Mouse (Mus musculus): ENCODE data around the gene Sp1. TPM values are rescaled to one million over a fixed set of nuclear protein-coding genes. Genes with fewer than 3 reads are reported as not detected.

Gene Sp1
- total RNA-seq, 1 experiment from 2014 or later: 66.1 TPM

DNA sequence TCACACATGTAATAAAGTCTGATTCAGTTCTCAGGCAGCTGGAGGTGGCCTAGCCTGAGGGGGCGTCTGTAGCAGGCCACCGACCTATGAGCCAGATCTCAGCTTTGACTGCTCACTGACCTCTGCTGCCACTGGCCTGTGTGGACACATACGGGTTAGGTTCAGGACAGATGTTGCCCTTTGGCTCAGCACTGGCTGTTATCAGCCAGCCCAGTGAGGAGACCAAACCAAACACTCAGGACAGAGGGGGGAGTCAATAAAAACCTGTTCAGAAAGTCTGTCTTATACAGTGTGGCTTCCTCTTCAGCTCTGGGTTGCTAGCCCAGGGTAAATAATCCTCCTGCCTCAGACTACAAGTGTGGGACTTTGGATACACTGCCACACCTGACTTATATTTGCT, 10.9 kb upstream of the Sp1 start:
- ATAC-seq (replicated peaks; ENCODE audit: insufficient number of reproducible peaks, low FRiP score, low TSS enrichment, poor library complexity, severe bottlenecking): no peak

DNA sequence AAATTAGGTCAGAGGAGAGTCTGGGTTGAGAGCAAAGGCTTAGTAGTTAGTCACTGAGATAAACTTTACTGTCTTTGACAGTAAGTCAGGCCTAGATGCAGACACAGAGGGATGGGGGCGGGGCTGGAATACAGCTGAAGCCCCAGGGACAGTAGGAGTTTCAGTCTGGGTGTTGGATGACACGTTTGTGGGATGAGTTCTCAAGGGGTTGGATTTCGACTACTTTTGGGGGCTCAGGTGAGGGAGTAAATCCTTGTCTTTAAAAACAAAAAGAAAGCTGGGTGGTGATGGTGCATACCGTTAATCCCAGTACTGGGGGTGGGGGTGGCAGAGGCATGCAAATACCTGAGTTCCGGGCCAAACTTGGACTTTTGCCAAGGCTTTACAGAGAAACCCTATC, 7.3 kb upstream of the Sp1 start:
- no peak for ATAC-seq (replicated peaks; ENCODE audit: insufficient number of reproducible peaks, low FRiP score, low TSS enrichment, poor library complexity, severe bottlenecking)

DNA sequence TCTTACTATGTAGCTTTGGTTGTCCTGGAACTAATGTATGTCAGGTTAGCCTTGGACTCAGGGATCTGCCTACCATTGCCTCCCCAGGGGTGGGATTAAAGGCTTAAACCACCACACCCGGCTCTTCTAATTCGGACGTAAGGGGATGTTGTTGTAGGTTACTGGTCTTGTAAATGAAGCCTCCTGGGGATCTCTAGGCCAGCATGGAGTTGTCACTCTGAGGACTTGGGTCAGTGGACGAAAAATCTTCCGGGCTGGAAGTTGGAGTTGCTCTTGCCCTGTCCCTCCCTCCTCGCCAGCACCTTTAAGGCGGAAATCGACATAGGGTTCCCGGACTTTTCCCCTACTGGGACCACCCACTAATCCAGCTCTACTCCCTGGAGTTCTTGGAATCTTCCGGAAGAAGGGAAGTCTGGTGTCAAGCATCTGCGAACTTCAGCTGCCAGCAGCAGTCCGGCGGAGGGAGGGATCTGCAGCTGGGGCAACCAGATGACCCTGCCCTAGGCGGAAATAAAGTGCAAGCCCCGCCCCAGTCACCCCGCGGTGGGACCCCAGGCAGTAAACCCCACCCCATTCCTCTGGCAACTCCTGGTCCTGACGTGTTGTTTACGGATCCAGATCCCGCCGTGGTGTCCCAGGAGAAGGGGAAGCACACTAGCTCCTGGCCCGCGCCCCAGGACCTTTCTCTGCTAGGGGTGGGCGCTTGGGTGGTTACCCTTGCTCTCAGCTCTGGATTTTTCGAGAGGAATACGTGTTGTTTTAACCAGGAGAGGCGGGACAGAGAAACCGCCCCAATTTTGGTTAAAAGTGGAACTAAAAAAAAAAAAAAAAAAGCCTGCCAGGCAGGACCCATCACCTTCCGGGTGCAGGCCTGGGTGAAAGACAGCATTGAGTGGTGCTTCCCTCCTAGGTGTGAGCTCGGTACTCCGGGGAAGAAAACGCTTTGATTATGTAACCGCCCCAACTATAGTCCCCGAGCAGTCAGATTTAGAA, 6.4 kb upstream of the Sp1 start:
- ATAC-seq (replicated peaks; ENCODE audit: insufficient number of reproducible peaks, low FRiP score, low TSS enrichment, poor library complexity, severe bottlenecking): peak; percentile 91

DNA sequence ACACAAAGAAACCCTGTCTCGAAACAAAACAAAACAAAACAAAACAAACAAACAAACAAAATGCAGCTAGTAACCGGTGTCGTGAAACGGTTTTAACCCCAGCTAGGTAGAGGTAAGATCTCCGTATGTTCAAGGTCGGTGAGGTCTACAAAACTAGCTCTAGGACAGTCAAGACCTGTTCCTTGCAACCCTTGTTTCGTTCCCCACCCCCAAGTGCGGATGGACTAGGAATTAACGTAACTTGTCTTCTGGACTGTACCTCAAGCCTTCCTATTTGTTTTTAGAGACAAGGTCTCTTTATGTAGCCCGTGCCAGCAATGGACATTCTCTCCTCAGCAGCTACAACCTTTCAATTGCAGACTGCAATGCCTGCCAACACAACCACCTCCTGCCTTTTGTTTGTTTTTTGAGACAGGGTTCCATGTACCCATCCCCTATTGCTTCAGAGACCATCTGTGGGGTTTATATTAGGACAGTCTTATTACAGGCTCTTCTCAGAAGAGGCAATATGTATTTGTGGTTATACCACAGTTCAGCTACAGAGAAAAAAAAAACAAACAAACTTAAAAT, 5.4 kb upstream of the Sp1 start:
- ATAC-seq (replicated peaks; ENCODE audit: insufficient number of reproducible peaks, low FRiP score, low TSS enrichment, poor library complexity, severe bottlenecking): no peak

DNA sequence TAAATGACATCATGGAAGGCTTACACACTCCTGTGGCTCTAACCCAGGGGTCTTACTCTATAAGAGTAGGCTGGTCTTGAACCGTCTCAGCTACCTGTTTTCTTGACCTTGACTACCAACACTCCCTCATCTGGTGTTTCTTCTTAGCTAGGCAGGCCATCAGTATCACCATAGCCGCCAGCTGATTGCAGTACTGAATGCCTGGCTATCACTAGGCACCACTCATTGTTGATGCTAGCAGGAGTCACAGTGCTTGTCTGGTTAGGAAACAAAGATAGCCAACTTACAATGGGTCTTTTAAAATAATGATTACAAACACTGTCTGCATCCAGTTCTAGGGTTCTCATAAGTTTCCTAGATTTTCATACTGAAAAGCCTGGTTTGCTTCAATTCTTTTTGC, 4.7 kb upstream of the Sp1 start:
- no peak for ATAC-seq (replicated peaks; ENCODE audit: insufficient number of reproducible peaks, low FRiP score, low TSS enrichment, poor library complexity, severe bottlenecking)

DNA sequence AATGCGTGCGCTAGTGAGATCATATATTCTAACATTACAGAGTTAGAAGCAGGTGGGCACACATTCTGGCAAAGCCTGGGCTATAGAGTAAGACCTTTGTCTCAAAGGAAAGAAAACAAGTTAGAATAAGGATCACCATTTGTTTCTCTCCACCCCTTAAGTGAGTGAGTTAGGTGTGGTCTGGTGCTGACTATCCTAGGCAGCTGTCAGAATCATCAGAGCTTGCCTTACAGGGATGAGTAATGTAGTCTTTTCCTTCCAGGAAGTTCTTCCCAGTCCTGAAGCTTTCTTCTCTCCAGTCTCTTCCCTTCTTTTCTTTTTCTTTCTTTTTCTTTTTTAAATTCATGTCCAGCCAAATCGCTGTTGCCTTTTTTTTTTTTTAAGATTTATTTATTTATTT, 3.7 kb upstream of the Sp1 start:
- no peak for ATAC-seq (replicated peaks; ENCODE audit: insufficient number of reproducible peaks, low FRiP score, low TSS enrichment, poor library complexity, severe bottlenecking)

DNA sequence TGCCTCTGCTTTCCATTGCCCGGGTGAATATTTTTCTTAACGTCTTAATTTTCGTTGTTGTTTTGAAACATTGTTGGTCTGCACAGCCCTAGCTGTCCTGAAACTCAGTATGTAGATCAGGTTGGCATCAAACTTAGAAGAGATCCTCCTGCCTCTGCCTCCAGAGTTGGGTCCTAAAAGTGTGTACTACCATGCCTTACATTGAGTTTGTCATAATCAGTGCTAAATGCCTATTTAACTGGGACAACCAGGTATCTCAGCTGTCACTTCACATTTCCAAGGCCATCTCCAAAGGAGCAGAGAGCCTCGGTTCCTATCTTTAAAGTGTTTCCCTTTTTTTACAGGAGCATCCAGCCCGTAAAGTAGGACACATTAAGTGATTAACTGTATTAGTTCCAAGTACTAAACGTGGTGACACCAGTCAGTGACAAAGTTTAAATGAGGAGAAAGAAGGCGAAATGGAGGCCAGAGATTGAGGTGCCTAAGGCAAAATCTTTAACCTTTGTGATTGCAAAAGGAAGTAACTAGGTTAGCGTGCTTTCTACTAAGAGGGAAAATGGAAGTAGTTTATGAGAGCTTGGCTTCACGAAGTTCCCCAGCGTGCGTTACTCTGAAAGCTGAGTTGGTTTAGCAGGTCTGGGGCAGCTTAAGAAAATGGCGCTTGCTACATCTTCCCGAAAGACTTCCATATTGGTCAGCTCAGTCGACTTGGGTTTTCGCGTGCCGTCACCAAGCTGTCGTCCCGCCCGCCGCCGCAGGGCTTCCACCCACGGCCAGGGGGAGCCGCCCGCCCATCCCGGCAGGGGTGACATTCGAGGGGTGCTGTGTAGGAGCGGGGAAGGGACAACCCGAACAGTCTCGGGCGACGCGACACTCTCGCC, 1.1 kb upstream of the Sp1 start:
- ATAC-seq (replicated peaks; ENCODE audit: insufficient number of reproducible peaks, low FRiP score, low TSS enrichment, poor library complexity, severe bottlenecking): no peak; the same call in 1 of the 2 replicates

DNA sequence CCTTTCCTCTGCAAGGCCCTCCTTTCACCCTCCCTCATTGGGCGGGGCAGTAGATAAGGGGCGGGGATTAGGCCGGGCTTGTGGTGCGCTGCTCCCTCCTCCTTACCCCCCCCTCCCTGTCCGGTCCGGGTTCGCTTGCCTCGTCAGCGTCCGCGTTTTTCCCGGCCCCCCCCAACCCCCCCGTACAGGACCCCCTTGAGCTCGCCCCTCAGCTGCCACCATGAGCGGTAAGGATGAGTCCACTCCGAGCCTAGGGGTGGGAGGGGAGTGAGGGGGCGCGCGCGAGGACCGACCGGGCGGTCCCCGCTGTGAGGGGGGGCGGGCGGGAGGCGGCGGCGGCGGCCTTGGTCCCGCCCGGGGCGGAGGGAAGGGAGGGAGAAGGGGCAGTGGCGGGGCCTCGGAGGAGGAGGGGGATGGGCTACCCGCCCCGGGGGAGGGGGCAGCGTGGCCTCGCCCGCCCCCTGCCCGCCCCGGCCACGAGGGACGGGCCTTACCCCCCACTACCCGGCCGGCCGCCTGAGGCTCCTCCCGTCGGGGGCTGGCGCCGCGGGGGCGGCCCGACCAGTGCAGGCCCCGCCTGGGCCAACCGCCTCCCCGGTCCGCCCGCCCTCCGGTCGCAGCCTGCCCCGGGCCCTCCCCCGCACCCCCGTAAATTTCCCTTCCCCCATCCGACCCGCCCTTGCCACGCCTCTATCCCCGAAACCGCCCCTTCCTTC, 411 bp downstream of the Sp1 start:
- ATAC-seq (replicated peaks; ENCODE audit: insufficient number of reproducible peaks, low FRiP score, low TSS enrichment, poor library complexity, severe bottlenecking): no peak

DNA sequence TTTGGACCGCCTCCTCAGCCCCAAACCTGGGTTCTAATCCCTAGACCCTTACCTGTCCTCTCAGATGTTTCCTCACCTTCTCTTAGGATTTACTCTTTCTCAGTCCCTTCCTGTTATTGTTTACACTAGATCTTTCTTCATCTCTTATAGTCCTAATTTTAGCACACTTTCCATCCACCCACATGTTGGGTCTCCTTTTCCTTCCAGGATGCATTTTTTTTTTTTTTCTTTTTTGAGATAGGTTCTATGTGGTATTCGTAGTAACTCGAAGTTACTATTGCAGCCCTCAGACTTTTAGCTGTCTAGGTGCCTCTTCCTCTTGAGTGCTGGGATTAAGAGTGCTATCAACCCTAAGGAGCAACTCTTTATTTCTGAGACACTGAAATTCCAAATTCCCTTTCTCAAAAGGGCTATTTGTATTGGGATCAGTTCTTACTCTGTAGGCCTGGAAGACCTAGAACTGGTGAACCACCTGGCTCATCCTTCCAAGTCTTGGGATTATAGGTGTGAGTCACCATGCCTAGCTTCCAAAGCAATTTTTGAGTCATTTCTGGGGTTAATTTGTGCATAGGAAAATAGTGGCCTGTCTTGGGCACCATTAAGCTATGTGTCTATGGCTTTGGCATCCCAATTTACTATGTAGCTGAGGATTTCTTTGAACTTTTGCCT, 1.1 kb downstream of the Sp1 start:
- ATAC-seq (replicated peaks; ENCODE audit: insufficient number of reproducible peaks, low FRiP score, low TSS enrichment, poor library complexity, severe bottlenecking): no peak

DNA sequence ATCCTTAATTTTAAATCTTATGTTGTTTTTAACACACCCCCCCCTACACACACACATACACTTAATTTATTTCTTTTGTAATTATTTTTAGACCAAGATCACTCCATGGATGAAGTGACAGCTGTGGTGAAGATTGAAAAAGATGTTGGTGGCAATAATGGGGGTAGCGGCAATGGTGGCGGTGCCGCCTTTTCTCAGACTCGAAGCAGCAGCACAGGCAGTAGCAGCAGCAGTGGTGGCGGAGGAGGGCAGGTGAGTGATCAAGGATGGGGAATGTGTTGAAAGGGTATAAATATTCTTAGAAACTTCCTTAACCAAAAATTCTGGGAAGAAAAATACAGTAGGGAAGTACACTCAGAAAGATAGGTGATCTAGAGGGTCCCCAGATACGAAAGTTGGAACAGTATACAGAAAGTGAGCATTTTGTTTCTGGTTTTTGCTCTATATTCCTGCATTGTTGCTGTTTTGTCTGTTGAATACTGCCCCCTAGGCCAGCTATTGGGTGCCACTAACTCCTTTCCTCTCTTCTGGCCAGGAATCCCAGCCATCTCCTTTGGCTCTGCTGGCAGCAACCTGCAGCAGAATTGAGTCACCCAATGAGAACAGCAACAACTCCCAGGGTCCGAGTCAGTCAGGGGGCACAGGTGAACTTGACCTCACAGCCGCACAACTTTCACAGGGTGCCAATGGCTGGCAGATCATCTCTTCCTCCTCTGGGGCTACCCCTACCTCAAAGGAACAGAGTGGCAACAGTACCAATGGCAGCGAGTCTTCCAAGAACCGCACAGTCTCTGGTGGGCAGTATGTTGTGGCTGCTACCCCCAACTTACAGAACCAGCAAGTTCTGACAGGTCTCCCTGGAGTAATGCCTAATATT, 2.0 kb downstream of the Sp1 start:
- no peak for ATAC-seq (replicated peaks; ENCODE audit: insufficient number of reproducible peaks, low FRiP score, low TSS enrichment, poor library complexity, severe bottlenecking)

DNA sequence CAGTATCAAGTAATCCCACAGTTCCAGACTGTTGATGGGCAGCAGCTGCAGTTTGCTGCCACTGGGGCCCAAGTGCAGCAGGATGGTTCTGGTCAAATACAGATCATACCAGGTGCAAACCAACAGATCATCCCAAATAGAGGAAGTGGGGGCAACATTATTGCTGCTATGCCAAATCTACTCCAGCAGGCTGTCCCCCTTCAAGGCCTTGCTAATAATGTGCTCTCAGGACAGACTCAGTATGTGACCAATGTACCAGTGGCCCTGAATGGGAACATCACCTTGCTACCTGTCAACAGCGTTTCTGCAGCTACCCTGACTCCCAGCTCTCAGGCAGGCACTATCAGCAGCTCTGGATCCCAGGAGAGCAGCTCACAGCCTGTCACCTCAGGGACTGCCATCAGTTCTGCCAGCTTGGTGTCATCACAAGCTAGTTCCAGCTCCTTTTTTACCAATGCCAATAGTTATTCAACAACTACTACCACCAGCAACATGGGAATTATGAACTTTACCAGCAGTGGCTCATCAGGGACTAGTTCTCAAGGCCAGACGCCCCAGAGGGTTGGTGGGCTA, 2.7 kb downstream of the Sp1 start:
- ATAC-seq (replicated peaks; ENCODE audit: insufficient number of reproducible peaks, low FRiP score, low TSS enrichment, poor library complexity, severe bottlenecking): no peak

DNA sequence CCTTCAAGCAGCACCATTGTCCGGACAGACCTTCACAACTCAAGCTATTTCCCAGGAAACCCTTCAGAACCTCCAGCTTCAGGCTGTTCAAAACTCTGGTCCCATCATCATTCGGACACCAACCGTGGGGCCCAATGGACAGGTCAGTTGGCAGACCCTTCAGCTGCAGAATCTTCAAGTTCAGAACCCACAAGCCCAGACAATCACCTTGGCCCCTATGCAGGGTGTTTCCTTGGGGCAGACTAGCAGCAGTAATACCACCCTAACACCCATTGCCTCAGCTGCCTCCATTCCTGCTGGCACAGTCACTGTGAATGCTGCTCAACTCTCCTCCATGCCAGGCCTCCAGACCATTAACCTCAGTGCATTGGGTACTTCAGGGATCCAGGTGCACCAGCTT, 3.3 kb downstream of the Sp1 start:
- no peak for ATAC-seq (replicated peaks; ENCODE audit: insufficient number of reproducible peaks, low FRiP score, low TSS enrichment, poor library complexity, severe bottlenecking)

DNA sequence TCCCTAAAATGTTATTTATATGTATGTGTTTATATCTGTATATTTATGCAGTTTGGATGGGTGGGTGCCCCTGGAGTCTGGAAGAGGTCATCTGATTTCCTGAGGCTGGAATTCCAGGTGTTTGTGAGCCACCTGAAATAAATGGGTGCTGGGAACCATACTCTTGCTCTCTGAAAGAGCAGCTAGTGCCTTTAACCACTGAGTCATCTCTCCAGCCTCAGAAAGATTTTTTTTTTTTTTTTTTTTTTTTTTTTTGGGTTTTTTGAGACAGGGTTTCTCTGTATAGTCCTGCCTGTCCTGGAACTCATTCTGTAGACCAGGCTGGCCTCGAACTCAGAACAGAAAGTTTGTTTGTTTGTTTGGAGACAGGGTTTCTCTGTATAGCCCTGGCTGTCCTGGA, 5.1 kb downstream of the Sp1 start:
- ATAC-seq (replicated peaks; ENCODE audit: insufficient number of reproducible peaks, low FRiP score, low TSS enrichment, poor library complexity, severe bottlenecking): no peak

DNA sequence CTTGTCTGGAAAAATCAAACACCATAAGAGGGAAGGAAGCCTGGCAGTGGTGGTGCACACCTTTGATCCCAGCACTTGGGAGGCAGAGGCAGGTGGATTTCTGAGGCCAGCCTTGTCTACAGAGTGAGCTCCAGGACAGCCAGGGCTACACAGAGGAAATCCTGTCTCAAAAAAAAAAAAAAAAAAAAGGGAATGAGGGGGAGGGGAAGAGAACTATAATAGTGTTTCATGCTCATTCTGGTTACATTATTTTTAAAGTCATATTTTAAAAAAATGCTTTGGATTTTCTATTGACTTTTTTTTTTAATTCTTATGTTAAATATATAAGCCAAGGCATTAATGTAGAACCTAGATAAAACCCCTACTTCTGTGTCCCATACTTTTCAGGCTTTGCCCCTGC, 7.7 kb downstream of the Sp1 start:
- ATAC-seq (replicated peaks; ENCODE audit: insufficient number of reproducible peaks, low FRiP score, low TSS enrichment, poor library complexity, severe bottlenecking): no peak

DNA sequence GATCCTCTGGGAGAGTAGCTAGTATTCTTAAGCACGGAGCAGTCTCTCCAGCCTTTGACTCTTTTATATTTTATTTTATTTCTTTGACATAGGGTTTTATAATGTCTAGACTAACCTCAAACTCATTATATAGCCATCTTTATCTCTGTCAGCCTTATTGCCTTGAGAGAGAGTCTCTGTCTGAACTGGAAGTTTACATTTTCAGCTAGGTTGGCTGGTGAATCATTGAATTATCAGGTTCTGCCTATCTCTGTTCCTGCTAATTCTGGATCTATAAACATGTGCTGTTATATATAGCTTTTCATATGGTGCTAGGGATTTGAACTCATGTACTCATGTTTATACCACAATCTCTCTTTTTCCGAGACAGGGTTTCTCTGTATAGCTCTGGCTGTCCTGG, 11.6 kb downstream of the Sp1 start:
- ATAC-seq (replicated peaks; ENCODE audit: insufficient number of reproducible peaks, low FRiP score, low TSS enrichment, poor library complexity, severe bottlenecking): no peak

DNA sequence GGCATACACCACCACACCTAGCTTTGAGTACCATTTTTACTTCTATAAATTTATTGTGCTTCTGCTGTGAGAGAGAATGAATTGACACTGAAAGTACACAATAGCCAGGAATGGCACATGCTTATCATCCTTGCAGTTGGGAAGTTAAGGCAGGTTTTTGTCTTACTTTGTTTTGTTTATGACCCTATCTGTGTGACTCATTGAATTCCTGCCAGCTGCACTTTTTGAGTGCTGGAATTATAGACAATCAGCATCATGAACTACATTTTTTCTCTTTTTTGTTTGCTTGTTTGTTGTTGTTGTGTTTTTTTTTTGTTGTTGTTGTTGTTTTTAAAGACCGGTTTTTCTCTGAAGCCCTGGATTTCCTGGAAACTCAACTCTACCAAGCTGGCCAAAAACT, 15.0 kb downstream of the Sp1 start:
- ATAC-seq (replicated peaks; ENCODE audit: insufficient number of reproducible peaks, low FRiP score, low TSS enrichment, poor library complexity, severe bottlenecking): no peak

DNA sequence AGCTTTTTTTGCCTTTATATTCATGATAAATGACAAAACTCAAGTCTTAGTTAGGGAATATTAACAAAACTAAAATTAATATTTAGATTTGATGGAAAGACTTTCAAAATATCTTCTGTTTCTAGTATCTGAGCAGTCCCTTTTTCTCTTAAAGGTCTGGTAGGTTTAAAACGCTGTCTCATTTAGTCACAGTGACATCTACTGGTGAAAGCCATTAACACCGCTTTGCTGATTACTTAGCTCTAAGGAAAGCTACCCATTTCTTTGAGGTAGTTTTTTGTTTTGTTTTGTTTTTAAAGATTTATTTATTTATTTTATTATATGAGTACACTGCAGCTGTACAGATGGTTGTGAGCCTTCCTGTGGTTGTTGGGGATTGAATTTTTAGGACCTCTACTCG, 15.5 kb downstream of the Sp1 start:
- peak; percentile 76 for ATAC-seq (replicated peaks; ENCODE audit: insufficient number of reproducible peaks, low FRiP score, low TSS enrichment, poor library complexity, severe bottlenecking)

All from monocyte, adult 5-6 weeks (primary cell).